Mouse (Mus musculus): ENCODE measurements around the gene Atoh8. TPM values are rescaled to one million over a fixed set of nuclear protein-coding genes. Genes with fewer than 3 reads are reported as not detected.

Atoh8 gene
- polyA plus RNA-seq, 1 experiment from 2014 or later: 11.8 TPM

DNA sequence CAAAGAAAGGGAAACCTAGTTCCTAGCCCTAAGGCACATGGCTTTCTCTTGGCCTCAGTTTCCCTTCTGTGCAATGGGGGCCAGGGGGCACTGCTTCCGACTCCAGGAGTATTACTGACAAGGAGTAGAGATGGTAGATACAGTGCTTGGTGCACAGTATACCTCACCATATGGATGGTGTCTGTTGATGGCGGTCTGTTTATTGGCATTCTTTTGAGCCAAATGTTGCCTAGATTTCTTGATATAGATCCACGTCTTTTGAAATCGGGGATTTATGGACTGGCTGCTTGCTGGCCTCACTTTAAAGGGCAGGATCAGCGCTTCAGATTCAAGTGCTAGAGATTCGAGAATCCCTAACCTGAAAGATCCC lies 18.0 kb downstream of the Atoh8 start:
- Histone ChIP-seq H3K27me3 (ENCODE audit: control insufficient read depth, insufficient read depth, low read length) (peaks cover 4% of the 10 kb centered on the region; the same call in 1 of the 2 replicates), H3K9ac (ENCODE audit: low read length) (peak overlapping the region; percentile 20; the same call in 1 of the 2 replicates), H3K4me1 (replicated peaks; ENCODE audit: control insufficient read depth, insufficient read depth, low read length) (peaks cover 54% of the 10 kb centered on the region)

DNA sequence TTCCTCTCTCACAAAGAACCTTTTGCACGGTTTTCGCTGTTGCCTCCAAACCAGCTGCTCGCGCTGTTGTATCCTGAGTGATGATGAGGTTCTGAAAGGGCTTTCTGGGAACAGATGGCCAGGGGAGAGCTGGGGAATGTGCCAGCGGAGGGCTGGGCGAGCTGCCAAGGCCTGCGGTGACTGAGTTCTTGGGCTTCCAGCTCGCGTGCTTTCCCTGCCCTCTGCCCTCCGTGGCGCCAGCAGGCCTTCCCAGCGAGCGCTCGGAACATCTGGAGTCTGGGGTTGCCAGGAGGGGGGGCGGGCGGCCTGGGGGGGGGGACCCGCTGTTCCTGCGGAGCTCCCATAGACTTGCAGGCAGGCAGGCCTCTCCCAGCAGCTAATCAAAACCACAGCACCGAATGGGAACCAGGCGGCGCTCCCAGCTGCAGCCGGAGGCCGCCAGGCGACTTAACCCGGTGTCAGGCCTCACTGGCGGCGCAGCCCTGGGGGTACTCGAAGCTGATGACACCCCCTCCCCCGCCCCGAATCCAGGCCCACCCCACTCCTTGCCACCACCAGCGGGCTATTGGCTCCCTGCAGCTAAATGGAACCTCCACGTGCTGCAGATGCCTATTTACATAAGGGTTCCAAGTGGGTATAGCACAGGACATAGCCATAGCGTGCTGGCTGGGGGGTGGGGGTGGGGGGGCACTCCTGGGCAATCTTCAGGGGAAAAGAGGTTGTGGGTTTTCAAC lies 18.5 kb downstream of the Atoh8 start:
- H3K4me2 ChIP-seq (ENCODE audit: low read depth, low read length, severe bottlenecking): peak overlapping the region; percentile 44
- no peaks in the 10 kb centered on the region for H3K9me3 ChIP-seq (ENCODE audit: control insufficient read depth, low read length)
- peak overlapping the region; percentile 35; the same call in 1 of the 2 replicates for H3K9ac ChIP-seq (ENCODE audit: low read length)
- 2% methylated on average over 33 of the region's 33 CpGs for WGBS
- H3K4me3 ChIP-seq (ENCODE audit: low read depth, low read length): peak overlapping the region; percentile 11
- H3K27me3 ChIP-seq (ENCODE audit: control insufficient read depth, insufficient read depth, low read length): peaks cover 4% of the 10 kb centered on the region; the same call in 1 of the 2 replicates
- H3K27ac ChIP-seq (ENCODE audit: low read depth, low read length): peak overlapping the region; percentile 90
- DNase-seq (ENCODE audit: low spot score): peak; percentile 96
- ATAC-seq (replicated peaks; ENCODE audit: low FRiP score): peak; percentile 89
- peaks cover 49% of the 10 kb centered on the region for H3K4me1 ChIP-seq (replicated peaks; ENCODE audit: control insufficient read depth, insufficient read depth, low read length)
- no peaks in the 10 kb centered on the region for H3K36me3 ChIP-seq (ENCODE audit: control insufficient read depth, insufficient read depth, low read length)

More for the DNA sequence above, 18.0 kb downstream of the Atoh8 start:
- no peak for DNase-seq (ENCODE audit: low spot score)
- Histone ChIP-seq H3K4me2 (ENCODE audit: low read depth, low read length, severe bottlenecking) (peak overlapping the region; percentile 44), H3K36me3 (ENCODE audit: control insufficient read depth, insufficient read depth, low read length) (no peaks in the 10 kb centered on the region), H3K27ac (ENCODE audit: low read depth, low read length) (peak overlapping the region; percentile 90), H3K4me3 (ENCODE audit: low read depth, low read length) (peak overlapping the region; percentile 11; the same call in 1 of the 2 replicates), H3K9me3 (ENCODE audit: control insufficient read depth, low read length) (no peaks in the 10 kb centered on the region)
- 67% methylated on average over 6 of the region's 6 CpGs for WGBS
- peak; percentile 1; the same call in 1 of the 2 replicates for ATAC-seq (replicated peaks; ENCODE audit: low FRiP score)

DNA sequence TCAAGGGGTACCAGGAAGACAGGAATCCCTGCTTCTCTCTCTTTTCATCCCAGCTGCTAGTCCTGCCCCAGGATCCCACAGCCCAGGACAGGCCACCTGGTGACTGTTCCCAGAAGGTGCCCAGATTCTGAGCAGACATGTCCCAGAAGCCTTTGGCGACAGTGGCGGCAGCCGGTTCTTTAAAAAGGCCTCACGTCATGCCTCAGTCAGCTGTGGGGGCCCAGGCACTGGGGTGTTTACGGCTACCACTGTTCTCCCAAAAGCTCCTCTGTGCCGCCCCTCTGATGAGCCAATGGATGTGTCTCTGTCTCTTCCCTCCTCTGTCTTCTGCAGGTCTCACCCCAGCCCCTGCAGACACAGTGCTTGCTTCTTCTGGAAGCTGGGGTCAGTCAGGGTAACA lies 19.8 kb downstream of the Atoh8 start:
- 52% methylated on average over 6 of the region's 6 CpGs for WGBS
- H3K27ac ChIP-seq (ENCODE audit: low read depth, low read length): peak overlapping the region; percentile 90
- DNase-seq (ENCODE audit: low spot score) (no peak), ATAC-seq (replicated peaks; ENCODE audit: low FRiP score) (no peak; the same call in 1 of the 2 replicates)
- no peak overlapping the region for H3K4me2 ChIP-seq (ENCODE audit: low read depth, low read length, severe bottlenecking)
- no peak overlapping the region for H3K4me3 ChIP-seq (ENCODE audit: low read depth, low read length)
- H3K4me1 ChIP-seq (replicated peaks; ENCODE audit: control insufficient read depth, insufficient read depth, low read length): peaks cover 43% of the 10 kb centered on the region
- H3K27me3 ChIP-seq (ENCODE audit: control insufficient read depth, insufficient read depth, low read length): peaks cover 4% of the 10 kb centered on the region; the same call in 1 of the 2 replicates
- H3K9me3 ChIP-seq (ENCODE audit: control insufficient read depth, low read length): no peaks in the 10 kb centered on the region
- H3K36me3 ChIP-seq (ENCODE audit: control insufficient read depth, insufficient read depth, low read length): no peaks in the 10 kb centered on the region
- peak overlapping the region; percentile 4; the same call in 1 of the 2 replicates for H3K9ac ChIP-seq (ENCODE audit: low read length)

DNA sequence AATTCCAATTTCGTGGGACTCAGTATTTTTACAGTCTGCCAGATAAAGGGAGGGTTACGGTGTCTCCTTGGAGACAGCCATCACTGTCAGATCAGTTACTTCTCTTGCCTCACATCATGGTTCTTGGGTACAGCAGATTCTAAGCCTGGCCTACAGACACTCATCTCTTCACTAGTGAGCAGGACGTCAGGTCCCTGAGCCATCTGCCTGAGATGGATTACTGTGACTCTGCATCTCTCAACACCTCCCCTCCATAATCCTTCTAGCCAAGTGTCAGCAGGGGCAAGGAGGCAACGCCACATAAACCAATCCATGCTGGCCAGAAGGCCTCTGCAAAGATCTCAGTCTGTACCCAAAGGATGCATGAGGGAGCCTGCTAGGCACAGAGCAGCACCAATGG lies 24.0 kb downstream of the Atoh8 start:
- H3K9ac ChIP-seq (ENCODE audit: low read length): no peak overlapping the region
- no peak overlapping the region for H3K4me2 ChIP-seq (ENCODE audit: low read depth, low read length, severe bottlenecking)
- no peaks in the 10 kb centered on the region for H3K27me3 ChIP-seq (ENCODE audit: control insufficient read depth, insufficient read depth, low read length)
- no peak for ATAC-seq (replicated peaks; ENCODE audit: low FRiP score)
- no peak for DNase-seq (ENCODE audit: low spot score)
- WGBS: 70% methylated on average over 4 of the region's 4 CpGs
- H3K4me3 ChIP-seq (ENCODE audit: low read depth, low read length): no peak overlapping the region
- H3K4me1 ChIP-seq (replicated peaks; ENCODE audit: control insufficient read depth, insufficient read depth, low read length): peaks cover 14% of the 10 kb centered on the region
- no peaks in the 10 kb centered on the region for H3K9me3 ChIP-seq (ENCODE audit: control insufficient read depth, low read length)
- H3K36me3 ChIP-seq (ENCODE audit: control insufficient read depth, insufficient read depth, low read length): no peaks in the 10 kb centered on the region
- no peak overlapping the region for H3K27ac ChIP-seq (ENCODE audit: low read depth, low read length)

DNA sequence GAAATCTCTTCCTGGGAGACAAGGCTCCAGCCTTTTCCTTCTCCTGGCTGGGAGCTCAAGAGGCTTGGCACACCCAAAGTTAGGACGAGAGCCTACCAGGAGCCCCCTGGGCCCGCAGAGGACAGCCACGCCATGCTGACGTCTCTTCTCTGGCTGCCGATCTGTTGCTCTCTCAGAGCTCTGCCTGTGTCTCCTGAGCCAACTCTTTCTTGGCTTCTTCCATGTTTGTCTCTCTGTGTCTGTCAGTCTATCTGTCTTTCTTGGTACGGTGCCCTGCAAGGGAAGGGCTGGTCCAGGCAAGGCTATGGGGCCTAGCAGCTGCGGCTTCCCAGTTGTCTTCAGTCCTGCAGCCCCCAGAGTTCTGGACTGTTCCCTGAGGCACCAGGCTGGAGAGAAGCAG lies 24.6 kb downstream of the Atoh8 start:
- H3K27me3 ChIP-seq (ENCODE audit: control insufficient read depth, insufficient read depth, low read length): no peaks in the 10 kb centered on the region
- no peak overlapping the region for H3K4me2 ChIP-seq (ENCODE audit: low read depth, low read length, severe bottlenecking)
- H3K9ac ChIP-seq (ENCODE audit: low read length): no peak overlapping the region
- H3K9me3 ChIP-seq (ENCODE audit: control insufficient read depth, low read length): no peaks in the 10 kb centered on the region
- H3K27ac ChIP-seq (ENCODE audit: low read depth, low read length): no peak overlapping the region
- ATAC-seq (replicated peaks; ENCODE audit: low FRiP score) (no peak), DNase-seq (ENCODE audit: low spot score) (no peak)
- H3K36me3 ChIP-seq (ENCODE audit: control insufficient read depth, insufficient read depth, low read length): no peaks in the 10 kb centered on the region
- no peak overlapping the region for H3K4me3 ChIP-seq (ENCODE audit: low read depth, low read length)
- WGBS: 94% methylated on average over 7 of the region's 7 CpGs
- peaks cover 9% of the 10 kb centered on the region for H3K4me1 ChIP-seq (replicated peaks; ENCODE audit: control insufficient read depth, insufficient read depth, low read length)

DNA sequence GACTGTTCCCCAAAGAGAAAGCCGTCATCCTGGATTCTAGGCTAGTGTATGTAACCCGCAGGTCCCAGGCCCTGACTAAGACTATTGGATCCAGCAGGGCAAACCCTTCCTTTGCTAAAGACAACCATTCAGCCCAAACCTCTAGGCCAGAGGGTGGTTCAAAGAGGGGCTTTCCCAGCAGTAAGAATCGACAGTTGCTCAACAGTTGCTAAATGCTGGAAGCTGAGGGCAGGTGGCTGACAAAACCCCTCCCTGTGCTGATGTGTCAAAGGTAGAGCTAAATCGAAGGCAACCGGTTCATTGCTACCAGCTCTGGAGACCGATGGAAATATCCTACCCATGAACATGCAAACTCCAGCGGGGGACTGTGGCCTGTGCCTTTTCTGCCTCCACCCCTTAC lies 25.6 kb downstream of the Atoh8 start:
- DNase-seq (ENCODE audit: low spot score) (no peak), ATAC-seq (replicated peaks; ENCODE audit: low FRiP score) (no peak)
- no peaks in the 10 kb centered on the region for H3K27me3 ChIP-seq (ENCODE audit: control insufficient read depth, insufficient read depth, low read length)
- no peak overlapping the region for H3K4me3 ChIP-seq (ENCODE audit: low read depth, low read length)
- H3K36me3 ChIP-seq (ENCODE audit: control insufficient read depth, insufficient read depth, low read length): no peaks in the 10 kb centered on the region
- H3K9me3 ChIP-seq (ENCODE audit: control insufficient read depth, low read length): no peaks in the 10 kb centered on the region
- H3K4me1 ChIP-seq (replicated peaks; ENCODE audit: control insufficient read depth, insufficient read depth, low read length): no peaks in the 10 kb centered on the region
- H3K4me2 ChIP-seq (ENCODE audit: low read depth, low read length, severe bottlenecking): no peak overlapping the region
- no peak overlapping the region for H3K27ac ChIP-seq (ENCODE audit: low read depth, low read length)
- no peak overlapping the region for H3K9ac ChIP-seq (ENCODE audit: low read length)
- 90% methylated on average over 7 of the region's 7 CpGs for WGBS

DNA sequence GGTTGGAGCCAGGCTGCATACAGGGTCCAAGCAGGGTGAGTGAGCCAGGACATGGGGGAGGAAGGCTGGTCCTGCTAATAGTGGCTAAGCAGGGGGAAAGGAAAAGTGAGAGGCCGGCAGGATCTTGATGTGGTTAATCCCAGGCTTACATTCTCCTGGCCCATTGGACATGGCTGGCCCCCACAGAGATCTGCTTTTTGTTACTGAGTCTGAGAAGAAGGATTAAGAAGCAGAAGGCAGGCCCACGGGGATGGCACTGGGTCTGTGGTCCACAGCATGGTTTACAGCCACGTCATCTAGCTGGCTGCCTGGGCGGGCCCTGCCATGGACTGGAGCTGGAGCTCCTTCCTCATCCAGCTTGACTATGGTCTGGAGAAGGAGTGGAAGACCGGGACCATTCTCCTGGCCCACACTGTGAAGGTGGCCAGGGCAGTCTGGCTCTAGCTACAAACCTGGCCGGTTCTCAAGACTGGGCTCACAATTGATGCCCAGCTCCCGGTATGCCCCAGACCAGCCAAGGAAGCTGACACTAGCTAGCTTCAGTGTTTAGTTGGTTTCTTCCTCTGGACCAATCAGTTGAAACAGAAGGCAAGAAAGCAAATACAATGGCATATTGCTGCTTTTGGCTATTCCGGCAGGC lies 26.9 kb downstream of the Atoh8 start:
- 62% methylated on average over 8 of the region's 8 CpGs for whole genome bisulfite sequencing
- Histone ChIP-seq H3K9me3 (ENCODE audit: control insufficient read depth, low read length) (no peaks in the 10 kb centered on the region), H3K4me3 (ENCODE audit: low read depth, low read length) (no peak overlapping the region), H3K4me2 (ENCODE audit: low read depth, low read length, severe bottlenecking) (no peak overlapping the region), H3K27ac (ENCODE audit: low read depth, low read length) (no peak overlapping the region), H3K9ac (ENCODE audit: low read length) (no peak overlapping the region), H3K27me3 (ENCODE audit: control insufficient read depth, insufficient read depth, low read length) (no peaks in the 10 kb centered on the region), H3K36me3 (ENCODE audit: control insufficient read depth, insufficient read depth, low read length) (no peaks in the 10 kb centered on the region), H3K4me1 (replicated peaks; ENCODE audit: control insufficient read depth, insufficient read depth, low read length) (no peaks in the 10 kb centered on the region)
- DNase-seq (ENCODE audit: low spot score): no peak
- no peak for ATAC-seq (replicated peaks; ENCODE audit: low FRiP score)

DNA sequence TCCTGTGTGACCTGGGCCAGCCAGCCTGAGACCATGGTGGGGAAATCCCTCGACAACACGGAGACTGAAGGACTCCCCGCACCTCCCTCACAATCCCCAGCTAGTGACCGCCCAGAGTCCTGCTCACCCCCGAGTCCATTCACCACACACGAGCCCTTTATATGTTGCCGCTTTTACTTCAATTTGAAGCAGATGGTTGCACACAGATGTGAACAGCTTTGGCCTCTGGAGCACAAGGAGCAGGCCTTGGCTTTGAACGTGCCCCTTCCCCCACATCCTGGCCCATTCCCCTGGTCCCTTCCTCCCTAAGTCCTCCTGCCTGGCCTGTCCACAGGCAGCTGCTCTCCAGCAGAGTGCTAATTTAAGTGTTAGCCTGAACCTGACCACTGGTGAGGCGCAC lies 29.4 kb downstream of the Atoh8 start:
- H3K9ac ChIP-seq (ENCODE audit: low read length): no peak overlapping the region
- no peak overlapping the region for H3K4me3 ChIP-seq (ENCODE audit: low read depth, low read length)
- no peaks in the 10 kb centered on the region for H3K36me3 ChIP-seq (ENCODE audit: control insufficient read depth, insufficient read depth, low read length)
- no peaks in the 10 kb centered on the region for H3K4me1 ChIP-seq (replicated peaks; ENCODE audit: control insufficient read depth, insufficient read depth, low read length)
- no peak for ATAC-seq (replicated peaks; ENCODE audit: low FRiP score)
- no peak overlapping the region for H3K4me2 ChIP-seq (ENCODE audit: low read depth, low read length, severe bottlenecking)
- DNase-seq (ENCODE audit: low spot score): no peak
- no peaks in the 10 kb centered on the region for H3K27me3 ChIP-seq (ENCODE audit: control insufficient read depth, insufficient read depth, low read length)
- no peaks in the 10 kb centered on the region for H3K9me3 ChIP-seq (ENCODE audit: control insufficient read depth, low read length)
- H3K27ac ChIP-seq (ENCODE audit: low read depth, low read length): no peak overlapping the region
- 75% methylated on average over 9 of the region's 9 CpGs for WGBS

Measured in forebrain, embryonic 11.5 days (tissue).